Mouse (Mus musculus): ENCODE data around the gene Eci1. TPM values are rescaled to one million over a fixed set of nuclear protein-coding genes. Genes with fewer than 3 reads are reported as not detected.

The Eci1 gene
- 20.2 and 22.0 TPM in 2 replicates for total RNA-seq (2014; rRNA removed)
- polyA plus RNA-seq (2015; fragmentation: Nextera tagmentation; extraction: Ambion mirVana), result 23.3 and 30.0 TPM in 2 replicates

GRCm38 (mm10) chr17:24426471-24427169 is at the start of gene Eci1:
Eci1 (plus strand) TSS chr17:24426641.
- Histone ChIP-seq H3K27ac (ENCODE audit: low read depth, low read length) (peak within 1 kb of the TSS; percentile 89), H3K9ac (peak within 1 kb of the TSS; percentile 75), H3K4me2 (ENCODE audit: low read depth) (peak within 1 kb of the TSS; percentile 71), H3K4me1 (ENCODE audit: insufficient read depth) (no peaks in the 10 kb centered on the region), H3K36me3 (ENCODE audit: insufficient read depth) (peaks cover 31% of the 10 kb centered on the region), H3K9me3 (ENCODE audit: low read length) (no peaks in the 10 kb centered on the region), H3K27me3 (ENCODE audit: insufficient read depth, low read length) (no peaks in the 10 kb centered on the region), H3K4me3 (ENCODE audit: low read depth, low read length) (peak within 1 kb of the TSS; percentile 50)
- WGBS, result under 1% methylated on average over 47 of the region's 48 CpGs
- ATAC-seq, result peak; percentile 96
- no peak for TF ChIP-seq CTCF (IDR thresholded peaks at IDR 0.05; ENCODE audit: low read depth)
- peak; percentile 86 for DNase-seq

- Histone ChIP-seq H3K27ac (ENCODE audit: low read depth, low read length) (no peak overlapping the region), H3K9ac (no peak overlapping the region), H3K9me3 (ENCODE audit: low read length) (no peaks in the 10 kb centered on the region), H3K27me3 (ENCODE audit: insufficient read depth, low read length) (no peaks in the 10 kb centered on the region), H3K4me2 (ENCODE audit: low read depth) (no peak overlapping the region), H3K4me3 (ENCODE audit: low read depth, low read length) (no peak overlapping the region), H3K4me1 (ENCODE audit: insufficient read depth) (no peaks in the 10 kb centered on the region), H3K36me3 (ENCODE audit: insufficient read depth) (peaks cover 84% of the 10 kb centered on the region)
- ATAC-seq, result no peak
- 97% methylated on average over 2 of the region's 2 CpGs for WGBS
- no peak for TF ChIP-seq CTCF (IDR thresholded peaks at IDR 0.05; ENCODE audit: low read depth)
- DNase-seq, result no peak
Observed at GRCm38 (mm10) chr17:24378496-24378895, 47.9 kb upstream of the Eci1 start.

GRCm38 (mm10) chr17:24383789-24384188 is 42.7 kb upstream of the Eci1 start:
- Histone ChIP-seq H3K4me1 (ENCODE audit: insufficient read depth) (no peaks in the 10 kb centered on the region), H3K27ac (ENCODE audit: low read depth, low read length) (no peak overlapping the region), H3K4me3 (ENCODE audit: low read depth, low read length) (no peak overlapping the region), H3K9me3 (ENCODE audit: low read length) (no peaks in the 10 kb centered on the region), H3K36me3 (ENCODE audit: insufficient read depth) (peaks cover 86% of the 10 kb centered on the region), H3K27me3 (ENCODE audit: insufficient read depth, low read length) (no peaks in the 10 kb centered on the region), H3K4me2 (ENCODE audit: low read depth) (no peak overlapping the region), H3K9ac (no peak overlapping the region)
- 88% methylated on average over 8 of the region's 8 CpGs for WGBS
- no peak for TF ChIP-seq CTCF (IDR thresholded peaks at IDR 0.05; ENCODE audit: low read depth)
- DNase-seq, result no peak
- no peak for ATAC-seq

GRCm38 (mm10) chr17:24388711-24389110 is 37.7 kb upstream of the Eci1 start:
- TF ChIP-seq CTCF (IDR thresholded peaks at IDR 0.05; ENCODE audit: low read depth), result no peak
- no peak overlapping the region for H3K9ac ChIP-seq
- no peak for DNase-seq
- H3K9me3 ChIP-seq (ENCODE audit: low read length), result no peaks in the 10 kb centered on the region
- no peak overlapping the region for H3K4me2 ChIP-seq (ENCODE audit: low read depth)
- H3K36me3 ChIP-seq (ENCODE audit: insufficient read depth), result peaks cover 84% of the 10 kb centered on the region
- H3K4me1 ChIP-seq (ENCODE audit: insufficient read depth), result no peaks in the 10 kb centered on the region
- H3K27me3 ChIP-seq (ENCODE audit: insufficient read depth, low read length), result no peaks in the 10 kb centered on the region
- ATAC-seq, result no peak
- no peak overlapping the region for H3K27ac ChIP-seq (ENCODE audit: low read depth, low read length)
- no peak overlapping the region for H3K4me3 ChIP-seq (ENCODE audit: low read depth, low read length)
- 89% methylated on average over 5 of the region's 5 CpGs for WGBS

GRCm38 (mm10) chr17:24389865-24390264 is 36.6 kb upstream of the Eci1 start:
- Histone ChIP-seq H3K27ac (ENCODE audit: low read depth, low read length) (no peak overlapping the region), H3K4me1 (ENCODE audit: insufficient read depth) (no peaks in the 10 kb centered on the region), H3K4me2 (ENCODE audit: low read depth) (no peak overlapping the region), H3K9ac (no peak overlapping the region), H3K27me3 (ENCODE audit: insufficient read depth, low read length) (no peaks in the 10 kb centered on the region), H3K36me3 (ENCODE audit: insufficient read depth) (peaks cover 77% of the 10 kb centered on the region), H3K9me3 (ENCODE audit: low read length) (no peaks in the 10 kb centered on the region), H3K4me3 (ENCODE audit: low read depth, low read length) (no peak overlapping the region)
- peak; percentile 43; the same call in 1 of the 2 replicates for ATAC-seq
- peak; percentile 53 for DNase-seq
- 5% methylated on average over 2 of the region's 2 CpGs for WGBS
- TF ChIP-seq CTCF (IDR thresholded peaks at IDR 0.05; ENCODE audit: low read depth), result peak; percentile 75

- ATAC-seq (no peak), DNase-seq (no peak)
- Histone ChIP-seq H3K4me3 (ENCODE audit: low read depth, low read length) (no peak overlapping the region), H3K4me2 (ENCODE audit: low read depth) (no peak overlapping the region), H3K9me3 (ENCODE audit: low read length) (no peaks in the 10 kb centered on the region), H3K9ac (no peak overlapping the region), H3K27me3 (ENCODE audit: insufficient read depth, low read length) (no peaks in the 10 kb centered on the region), H3K27ac (ENCODE audit: low read depth, low read length) (no peak overlapping the region), H3K36me3 (ENCODE audit: insufficient read depth) (peaks cover 72% of the 10 kb centered on the region), H3K4me1 (ENCODE audit: insufficient read depth) (no peaks in the 10 kb centered on the region)
- WGBS, result 70% methylated on average over 8 of the region's 8 CpGs
- TF ChIP-seq CTCF (IDR thresholded peaks at IDR 0.05; ENCODE audit: low read depth), result peak; percentile 56
Observed at GRCm38 (mm10) chr17:24391149-24391548, 35.3 kb upstream of the Eci1 start.

GRCm38 (mm10) chr17:24393527-24393926 is 32.9 kb upstream of the Eci1 start:
- no peak overlapping the region for H3K4me3 ChIP-seq (ENCODE audit: low read depth, low read length)
- TF ChIP-seq CTCF (IDR thresholded peaks at IDR 0.05; ENCODE audit: low read depth), result no peak
- H3K9ac ChIP-seq, result no peak overlapping the region
- no peak overlapping the region for H3K4me2 ChIP-seq (ENCODE audit: low read depth)
- no peaks in the 10 kb centered on the region for H3K27me3 ChIP-seq (ENCODE audit: insufficient read depth, low read length)
- peaks cover 72% of the 10 kb centered on the region for H3K36me3 ChIP-seq (ENCODE audit: insufficient read depth)
- H3K9me3 ChIP-seq (ENCODE audit: low read length), result no peaks in the 10 kb centered on the region
- H3K4me1 ChIP-seq (ENCODE audit: insufficient read depth), result no peaks in the 10 kb centered on the region
- no peak overlapping the region for H3K27ac ChIP-seq (ENCODE audit: low read depth, low read length)
- 40% methylated on average over 4 of the region's 4 CpGs for WGBS
- no peak for ATAC-seq
- no peak for DNase-seq

Measured in forebrain, postnatal 0 days (tissue).